Mouse (Mus musculus) lung, postnatal 0 days (tissue): ENCODE data around the gene Emp2.

Experiments
- CTCF ChIP-seq: IDR thresholded peaks from 2 replicates; pipeline ENCODE4 v1.5.1; 2016; ENCODE audit warnings: antibody characterized with exemption, mild to moderate bottlenecking
- EP300 ChIP-seq: IDR thresholded peaks from 2 replicates; pipeline ENCODE4 v1.6.1; 2016; ENCODE audit warnings: antibody characterized with exemption, mild to moderate bottlenecking, control low read depth

- TF ChIP-seq EP300, result no peak
- no peak for TF ChIP-seq CTCF
Observed at GRCm38 (mm10) chr16:10311086-10311485, 2.7 kb downstream of the Emp2 start.
